Mouse (Mus musculus): ENCODE measurements around the gene Gnb2.

Gnb2 gene

GRCm38 (mm10) chr5:137539291-137539801 is 6.0 kb upstream of the Gnb2 start:
- no peak for DNase-seq (ENCODE audit: low spot score)

GRCm38 (mm10) chr5:137537461-137537860 is 4.2 kb upstream of the Gnb2 start:
- no peak for DNase-seq (ENCODE audit: low spot score)

GRCm38 (mm10) chr5:137535318-137535717 is 2.0 kb upstream of the Gnb2 start:
- no peak for DNase-seq (ENCODE audit: low spot score)

- DNase-seq (ENCODE audit: low spot score): no peak
These were observed 1.5 kb upstream of the Gnb2 start for GRCm38 (mm10) chr5:137534762-137535161.

- no peak for DNase-seq (ENCODE audit: low spot score)
These were observed 548 bp downstream of the Gnb2 start for GRCm38 (mm10) chr5:137532808-137533116.

GRCm38 (mm10) chr5:137532131-137532807 is 1.0 kb downstream of the Gnb2 start:
- DNase-seq (ENCODE audit: low spot score): no peak

- DNase-seq (ENCODE audit: low spot score): peak; percentile 55
These were observed 1.7 kb downstream of the Gnb2 start for GRCm38 (mm10) chr5:137531414-137532130.

- peak; percentile 47 for DNase-seq (ENCODE audit: low spot score)
These were observed 2.5 kb downstream of the Gnb2 start for GRCm38 (mm10) chr5:137530588-137531413.

- DNase-seq (ENCODE audit: low spot score): no peak
These were observed 3.2 kb downstream of the Gnb2 start for GRCm38 (mm10) chr5:137530075-137530474.

- no peak for DNase-seq (ENCODE audit: low spot score)
These were observed 3.9 kb downstream of the Gnb2 start for GRCm38 (mm10) chr5:137529221-137529995.

GRCm38 (mm10) chr5:137528247-137528968 is 4.9 kb downstream of the Gnb2 start:
- no peak for DNase-seq (ENCODE audit: low spot score)

- no peak for DNase-seq (ENCODE audit: low spot score)
These were observed 5.9 kb downstream of the Gnb2 start for GRCm38 (mm10) chr5:137527413-137527812.

GRCm38 (mm10) chr5:137526192-137526936 is 6.9 kb downstream of the Gnb2 start:
- DNase-seq (ENCODE audit: low spot score): no peak

GRCm38 (mm10) chr5:137525511-137525910 is 7.8 kb downstream of the Gnb2 start:
- DNase-seq (ENCODE audit: low spot score): no peak

- no peak for DNase-seq (ENCODE audit: low spot score)
These were observed 8.6 kb downstream of the Gnb2 start for GRCm38 (mm10) chr5:137524671-137525070.

GRCm38 (mm10) chr5:137524251-137524515 is 9.1 kb downstream of the Gnb2 start:
- DNase-seq (ENCODE audit: low spot score): no peak

GRCm38 (mm10) chr5:137523396-137524250 is 9.7 kb downstream of the Gnb2 start:
- no peak for DNase-seq (ENCODE audit: low spot score)

GRCm38 (mm10) chr5:137522711-137523110 is 10.6 kb downstream of the Gnb2 start:
- no peak for DNase-seq (ENCODE audit: low spot score)

- DNase-seq (ENCODE audit: low spot score): no peak
These were observed 11.4 kb downstream of the Gnb2 start for GRCm38 (mm10) chr5:137521861-137522260.

All from urinary bladder, postnatal 25 days (tissue).